Mouse (Mus musculus) layer of hippocampus, adult 8-10 months (tissue): ENCODE results near the gene 4930451I11Rik. TPM values are rescaled to one million over a fixed set of nuclear protein-coding genes. Genes with fewer than 3 reads are reported as not detected.

ENCODE experiments used
- DNase-seq, 2 experiments: peaks; one replicate each; pipeline ENCODE4 v3.0.0; 2022; ENCODE audit warnings: low spot score in 2 of 2
- total RNA-seq, 4 experiments: library from RNA; stranded (reverse); gene quantifications; 2 replicates each; pipeline ENCODE4 v1.2.4; 2022

The 4930451I11Rik gene
- total RNA-seq, 4 experiments from 2014 or later: not detected

DNA sequence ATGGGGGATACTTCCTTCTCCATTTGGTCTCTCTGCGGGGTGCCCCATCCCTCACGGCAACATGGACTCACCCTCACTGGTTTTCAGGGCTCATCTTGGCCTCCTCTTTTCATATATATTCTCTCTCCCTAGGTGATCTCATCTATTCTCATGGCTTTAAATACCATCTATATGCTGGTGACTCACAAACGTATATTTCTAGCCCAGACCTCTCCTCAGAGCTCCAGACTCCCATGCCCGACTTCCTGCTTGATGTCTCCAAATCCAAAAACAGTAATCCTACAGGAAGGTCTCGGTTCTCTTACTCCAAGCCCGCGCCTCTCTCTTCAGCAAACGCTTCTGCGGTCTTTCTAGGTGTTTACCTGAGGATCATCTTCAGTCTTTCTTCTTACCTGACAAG, 11.8 kb upstream of the 4930451I11Rik start:
- DNase-seq: no peak

DNA sequence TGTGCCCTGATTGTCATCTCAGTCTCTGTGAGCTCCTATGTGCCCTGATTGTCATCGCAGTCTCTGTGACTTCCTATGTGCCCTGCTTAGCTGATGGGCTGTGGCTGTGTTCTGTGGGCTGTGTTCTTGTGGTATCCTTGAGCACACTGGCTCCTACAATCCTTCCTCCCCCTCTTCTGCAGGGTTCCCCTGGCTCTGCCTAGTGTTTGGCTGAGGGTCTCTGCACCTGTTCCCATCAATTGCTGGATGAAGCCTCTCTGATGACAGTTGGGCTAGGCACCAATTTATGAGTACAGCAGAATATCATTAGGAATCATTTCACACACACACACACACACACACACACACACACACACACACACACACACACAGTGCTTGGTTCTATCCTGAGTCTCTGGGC, 1.9 kb upstream of the 4930451I11Rik start:
- DNase-seq: no peak

GRCm38 (mm10) chr7:126832036-126832598, 678 bp upstream of the 4930451I11Rik start:
- DNase-seq: peak; percentile 60 to 81

DNA sequence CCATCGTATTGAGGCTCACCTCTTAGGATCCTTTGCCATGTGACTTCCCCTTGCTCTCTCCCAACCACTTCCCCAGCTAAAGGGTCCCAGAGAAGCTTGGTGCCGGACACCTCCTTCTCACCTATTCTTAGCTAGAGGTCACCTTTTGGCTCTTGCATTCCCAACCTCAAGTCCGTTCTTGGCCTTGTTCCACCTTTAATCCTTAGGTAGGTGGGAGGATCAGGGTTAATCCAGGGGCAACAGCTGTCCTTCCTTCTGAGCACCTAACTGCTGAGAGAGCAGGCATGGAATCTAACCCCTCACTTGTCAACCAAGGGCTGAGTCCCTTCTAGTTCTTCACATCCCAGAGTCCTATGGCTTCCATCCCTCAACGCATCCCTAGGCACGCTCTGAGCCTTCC, 5.5 kb downstream of the 4930451I11Rik start:
- no peak for DNase-seq

- no peak for DNase-seq
These were observed 6.0 kb downstream of the 4930451I11Rik start for GRCm38 (mm10) chr7:126825403-126825802.

DNA sequence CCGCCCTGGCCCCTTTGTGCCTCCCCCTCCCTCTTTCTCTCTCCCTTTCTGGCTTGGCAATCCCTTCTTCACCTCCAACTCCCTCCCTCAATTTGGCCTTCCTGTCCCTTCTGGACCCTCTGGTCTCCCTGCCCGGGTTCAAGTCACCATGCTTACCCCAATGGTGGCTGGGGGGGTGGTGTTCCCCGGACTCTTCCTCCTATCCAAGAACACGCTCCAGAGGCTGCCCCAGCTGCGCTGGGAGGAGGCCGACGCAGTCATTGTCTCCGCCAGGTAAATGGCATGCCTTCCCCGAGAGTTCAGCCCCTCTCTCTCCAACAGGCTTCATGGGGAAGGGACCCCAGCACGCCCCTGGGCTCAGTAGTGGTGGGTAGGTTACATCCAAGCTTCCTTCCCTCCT, 7.5 kb downstream of the 4930451I11Rik start:
- DNase-seq: no peak

DNA sequence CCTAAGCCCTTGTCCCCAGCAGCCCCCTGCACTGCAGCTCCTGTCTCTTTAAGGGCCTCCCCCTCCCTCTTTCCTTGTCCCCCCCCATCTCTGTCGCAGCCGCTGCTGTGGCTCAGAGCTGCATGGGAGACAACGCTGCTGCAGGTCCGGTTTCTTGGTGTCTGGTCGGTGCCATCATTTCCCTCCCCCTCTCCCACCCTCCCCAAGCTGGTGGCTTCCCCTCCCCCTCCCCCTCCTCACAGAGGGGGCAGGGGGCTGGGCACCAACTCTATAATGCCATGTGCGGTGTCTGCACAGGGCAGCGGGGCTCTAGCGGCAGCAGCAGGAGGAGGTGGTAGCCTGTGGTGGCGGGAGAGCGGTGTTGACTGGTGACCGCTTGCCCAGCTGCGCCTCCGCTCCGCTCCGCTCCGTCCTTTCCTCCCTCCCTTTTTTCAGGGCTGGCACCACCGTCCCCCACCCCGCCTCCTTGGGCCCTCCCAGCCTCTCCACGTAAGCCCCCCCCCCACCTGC, 8.2 kb downstream of the 4930451I11Rik start:
- no peak for DNase-seq

- no peak for DNase-seq
These were observed 8.7 kb downstream of the 4930451I11Rik start for GRCm38 (mm10) chr7:126822741-126823140.

DNA sequence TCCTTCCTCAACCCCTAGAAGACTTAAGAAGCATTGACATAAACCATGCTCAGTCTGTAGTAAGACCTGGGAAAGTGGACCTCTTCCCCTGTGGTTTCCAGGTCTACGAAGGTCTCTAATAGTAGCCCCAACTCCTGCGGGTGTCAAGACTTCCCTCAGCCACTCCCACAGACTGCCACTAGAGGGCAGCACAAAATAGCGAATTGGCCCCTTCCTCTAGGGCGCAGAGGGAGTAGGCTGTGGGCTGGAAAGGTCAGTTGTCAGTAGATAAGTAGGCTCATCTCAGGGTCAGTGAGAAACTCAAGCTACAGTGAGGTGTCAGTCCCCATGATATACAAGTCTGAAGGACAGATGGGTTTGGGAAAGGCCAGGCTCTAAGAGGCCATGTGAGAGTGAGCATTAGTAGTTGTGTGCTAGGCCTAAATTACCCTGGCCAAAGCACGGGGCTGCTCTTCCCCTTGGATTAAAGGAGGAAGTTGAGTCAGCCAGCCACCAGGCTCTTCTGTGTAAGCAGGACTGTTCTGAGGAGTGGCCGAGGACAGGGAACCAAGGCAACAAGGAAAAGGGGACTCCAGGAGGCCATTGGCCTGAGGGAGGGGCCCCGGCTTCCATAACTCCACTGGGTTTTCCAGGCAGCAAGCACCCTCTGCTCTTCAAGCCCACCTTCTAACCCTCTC, 9.5 kb downstream of the 4930451I11Rik start:
- DNase-seq: peak in 1 of 2 experiments; percentile 76

DNA sequence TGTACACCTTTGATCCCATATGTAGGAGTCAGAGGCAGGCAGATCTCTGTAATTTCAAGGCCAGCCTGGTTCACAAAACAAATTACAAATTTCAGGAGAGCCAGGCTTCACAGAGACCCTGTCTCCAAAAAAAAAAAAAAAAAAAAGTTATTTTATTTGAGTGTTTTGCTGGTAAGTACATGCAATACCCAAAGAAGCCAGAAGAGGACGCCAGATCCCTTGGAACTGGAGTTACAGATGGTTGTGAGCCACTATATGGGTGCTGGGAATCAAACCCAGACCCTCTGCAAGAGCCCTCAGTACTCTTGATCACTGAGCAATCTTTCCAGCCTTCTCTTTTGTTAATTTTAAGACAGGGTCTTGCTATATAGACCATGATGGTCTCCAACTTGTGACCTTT, 12.6 kb downstream of the 4930451I11Rik start:
- no peak for DNase-seq

- DNase-seq: no peak
These were observed 13.8 kb downstream of the 4930451I11Rik start for GRCm38 (mm10) chr7:126817595-126817994.

DNA sequence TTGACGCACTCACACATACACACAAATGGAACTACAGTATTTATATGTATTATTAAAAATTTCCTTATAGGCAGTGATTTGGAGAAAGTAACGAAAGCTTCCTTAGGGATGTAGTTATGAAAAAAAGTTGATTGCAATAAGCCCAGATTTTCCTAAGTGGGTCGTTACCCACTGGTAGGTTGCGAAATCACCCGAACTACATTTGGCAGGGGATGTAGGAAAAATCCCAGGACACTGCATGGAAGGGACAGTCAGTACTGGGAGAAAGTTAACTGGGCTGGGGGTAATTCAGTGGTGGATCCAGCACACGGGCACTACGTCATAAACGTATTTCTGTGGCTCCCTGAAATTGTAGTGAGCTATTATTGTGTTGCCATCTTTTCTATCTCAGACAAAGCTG, 14.9 kb downstream of the 4930451I11Rik start:
- DNase-seq: no peak

DNA sequence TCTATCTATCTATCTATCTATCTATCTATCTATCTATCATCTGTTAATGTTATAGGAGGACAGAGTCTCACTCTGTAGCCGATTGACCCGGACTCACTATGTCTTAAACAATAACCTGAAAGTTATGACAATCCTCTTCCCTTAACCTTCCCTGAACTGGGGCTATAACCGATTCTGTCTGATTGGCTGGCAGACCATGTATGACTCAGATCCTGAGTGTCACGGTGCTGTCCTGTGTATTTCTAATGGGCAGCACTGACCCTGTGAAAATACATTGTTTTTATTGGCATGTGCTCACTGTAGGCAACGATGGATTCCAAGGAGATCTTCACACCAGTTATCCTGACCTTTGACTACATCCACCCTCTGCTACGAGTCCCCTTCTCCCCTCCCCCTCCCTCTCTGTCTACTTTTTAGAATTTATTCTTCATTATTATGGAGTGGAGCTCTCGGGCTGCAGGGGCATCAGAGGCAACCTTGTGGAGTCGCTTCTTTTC, 15.7 kb downstream of the 4930451I11Rik start:
- no peak for DNase-seq

DNA sequence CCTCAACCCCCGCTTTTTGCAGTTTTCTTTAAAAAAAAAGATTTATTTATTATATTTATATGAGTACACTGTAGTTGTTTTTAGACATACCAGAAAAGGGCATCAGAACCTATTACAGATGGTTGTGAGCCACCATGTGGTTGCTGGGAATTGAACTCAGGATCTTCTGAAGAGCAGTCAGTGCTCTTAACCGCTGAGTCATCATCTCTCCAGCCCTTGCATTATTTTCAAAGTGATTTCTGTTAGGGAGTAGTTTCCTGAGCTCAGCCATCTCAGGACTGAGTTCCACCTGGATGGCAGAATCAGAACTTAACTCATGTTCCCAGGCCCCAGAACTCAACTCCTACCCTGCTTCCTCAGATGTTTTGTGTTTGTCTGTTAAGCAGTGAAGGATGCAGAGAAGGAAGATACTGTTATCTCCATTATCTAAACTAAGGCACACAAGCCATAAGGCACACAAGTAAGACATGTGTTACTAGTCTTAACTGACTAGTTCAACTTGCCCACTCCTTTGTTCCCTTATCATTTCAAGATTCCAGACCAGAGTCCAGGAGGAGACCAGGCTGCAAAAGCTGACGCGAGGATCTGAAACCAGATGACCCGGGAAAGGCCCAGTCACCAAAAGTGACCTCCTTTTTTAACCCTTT, 21.6 kb downstream of the 4930451I11Rik start:
- DNase-seq: no peak

GRCm38 (mm10) chr7:126808703-126809455, 22.6 kb downstream of the 4930451I11Rik start:
- DNase-seq: peak; percentile 88 to 93

DNA sequence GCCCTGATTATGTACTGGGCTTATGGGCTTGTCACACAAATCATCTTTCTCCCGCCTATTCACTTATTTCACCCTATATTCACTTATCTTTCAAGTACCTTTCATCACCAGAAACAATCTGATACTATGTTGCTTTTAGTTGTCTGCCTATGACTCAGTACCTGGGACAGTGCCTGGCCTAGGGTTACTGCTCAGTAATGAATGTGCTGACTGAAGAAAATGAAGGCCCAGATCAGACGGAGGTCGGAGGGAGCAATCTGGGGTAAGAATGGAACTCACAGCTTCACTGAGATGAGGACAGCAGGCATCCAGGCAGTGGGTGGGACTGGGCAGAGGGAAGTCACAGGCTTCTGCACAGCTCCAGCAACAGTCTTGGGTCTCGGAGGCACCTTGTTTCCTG, 24.0 kb downstream of the 4930451I11Rik start:
- no peak for DNase-seq

GRCm38 (mm10) chr7:126806956-126807355, 24.5 kb downstream of the 4930451I11Rik start:
- DNase-seq: no peak

GRCm38 (mm10) chr7:126803751-126804150, 27.7 kb downstream of the 4930451I11Rik start:
- no peak for DNase-seq

- no peak for DNase-seq
These were observed 28.3 kb downstream of the 4930451I11Rik start for GRCm38 (mm10) chr7:126803181-126803580.

GRCm38 (mm10) chr7:126802134-126802889, 29.1 kb downstream of the 4930451I11Rik start:
- no peak for DNase-seq

DNA sequence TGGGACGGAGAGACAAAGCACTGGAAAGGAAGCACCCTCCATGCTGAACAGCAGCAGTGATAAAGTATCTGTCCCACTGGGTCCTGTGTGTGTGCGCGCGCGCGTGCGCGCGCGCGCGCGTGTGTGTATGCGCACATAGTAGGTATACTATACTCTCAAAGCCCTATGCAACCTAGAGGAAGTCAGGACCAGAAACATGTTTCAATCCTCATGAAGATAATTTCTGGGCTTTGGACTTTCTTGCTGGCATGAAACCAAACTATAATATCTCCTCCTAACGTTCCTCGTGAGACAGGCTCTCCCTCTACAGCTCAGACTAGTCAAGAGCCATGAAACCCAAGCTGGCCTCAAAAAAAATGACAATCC, 30.4 kb downstream of the 4930451I11Rik start:
- DNase-seq: no peak
